Mouse (Mus musculus) midbrain, embryonic 15.5 days (tissue): ENCODE data around the gene Mtr. TPM values are rescaled to one million over a fixed set of nuclear protein-coding genes. Genes with fewer than 3 reads are reported as not detected.

Experiments used
- ATAC-seq: fragments of 200-750 bp; cut with Nextera tagmentation; replicated peaks from 2 replicates; pipeline ENCODE4 v1.8.0; 2017; ENCODE audit warnings: moderate TSS enrichment
- H3K27ac ChIP-seq: fragments of 300-500 bp; sonication (generic); 2 replicates; pipeline ENCODE4 v1.5.1; 2015; ENCODE audit warnings: mild to moderate bottlenecking, inconsistent platforms
- H3K27me3 ChIP-seq: fragments of 300-500 bp; sonication (generic); replicated peaks from 2 replicates; pipeline ENCODE4 v1.6.1; 2015; ENCODE audit warnings: inconsistent platforms
- H3K36me3 ChIP-seq: fragments of 300-500 bp; sonication (generic); replicated peaks from 2 replicates; pipeline ENCODE4 v1.6.1; 2015; ENCODE audit warnings: inconsistent platforms
- H3K4me1 ChIP-seq: fragments of 300-500 bp; sonication (generic); 2 replicates; pipeline ENCODE4 v1.6.1; 2015; ENCODE audit warnings: inconsistent platforms
- H3K4me2 ChIP-seq: fragments of 300-500 bp; sonication (generic); 2 replicates; pipeline ENCODE4 v1.6.1; 2015; ENCODE audit warnings: inconsistent platforms, mild to moderate bottlenecking, moderate library complexity
- H3K4me3 ChIP-seq: fragments of 300-500 bp; sonication (generic); 2 replicates; pipeline ENCODE4 v1.5.1; 2015; ENCODE audit warnings: mild to moderate bottlenecking, inconsistent platforms
- H3K9ac ChIP-seq: fragments of 300-500 bp; sonication (generic); 2 replicates; pipeline ENCODE4 v1.6.1; 2015; ENCODE audit warnings: mild to moderate bottlenecking, inconsistent platforms
- H3K9me3 ChIP-seq: fragments of 300-500 bp; sonication (generic); 2 replicates; pipeline ENCODE4 v1.6.1; 2016; ENCODE audit warnings: inconsistent platforms
- WGBS: fragments of 180-500 bp; shearing (Covaris S2); methylation state at CpG from one replicate; pipeline ENCODE4 v1.1.7; 2015; ENCODE audit warnings: mixed read lengths; 5-methylcytosine and 5-hydroxymethylcytosine counted together
- polyA plus RNA-seq: library from polyadenylated mRNA; unstranded; fragments of >200 nt; fragmentation: Nextera tagmentation; extraction: Ambion mirVana; gene quantifications from 2 replicates; pipeline ENCODE4 v1.2.1, GENCODE M21; 2015

The Mtr gene
- polyA plus RNA-seq, 1 experiment from 2014 or later, result 3.8 TPM

GRCm38 (mm10) chr13:12227606-12228005, 30.3 kb downstream of the Mtr start:
- Histone ChIP-seq H3K4me2 (no peak overlapping the region), H3K9ac (no peak overlapping the region), H3K36me3 (peaks cover 21% of the 10 kb centered on the region), H3K9me3 (no peaks in the 10 kb centered on the region), H3K27me3 (no peaks in the 10 kb centered on the region), H3K27ac (no peak overlapping the region), H3K4me3 (no peak overlapping the region), H3K4me1 (no peaks in the 10 kb centered on the region)
- 88% methylated on average over 5 of the region's 5 CpGs for WGBS
- no peak for ATAC-seq

GRCm38 (mm10) chr13:12218603-12219002, 39.3 kb downstream of the Mtr start:
- Histone ChIP-seq H3K27ac (no peak overlapping the region), H3K4me2 (no peak overlapping the region), H3K9ac (no peak overlapping the region), H3K4me3 (no peak overlapping the region), H3K9me3 (no peaks in the 10 kb centered on the region), H3K4me1 (no peaks in the 10 kb centered on the region), H3K27me3 (no peaks in the 10 kb centered on the region), H3K36me3 (0 out of 2 replicates have a peak, but pooled peaks cover 13% of the 10 kb centered on the region)
- ATAC-seq, result no peak
- 93% methylated on average over 14 of the region's 14 CpGs for WGBS

GRCm38 (mm10) chr13:12214922-12215321, 43.0 kb downstream of the Mtr start:
- no peak overlapping the region for H3K27ac ChIP-seq
- H3K27me3 ChIP-seq, result no peaks in the 10 kb centered on the region
- H3K4me2 ChIP-seq, result no peak overlapping the region
- H3K4me3 ChIP-seq, result no peak overlapping the region
- H3K4me1 ChIP-seq, result no peaks in the 10 kb centered on the region
- H3K9me3 ChIP-seq, result no peaks in the 10 kb centered on the region
- 0 out of 2 replicates have a peak, but pooled peaks cover 12% of the 10 kb centered on the region for H3K36me3 ChIP-seq
- no peak for ATAC-seq
- WGBS, result 89% methylated on average over 5 of the region's 5 CpGs
- no peak overlapping the region for H3K9ac ChIP-seq

- H3K4me3 ChIP-seq, result no peak overlapping the region
- H3K36me3 ChIP-seq, result 0 out of 2 replicates have a peak, but pooled peaks cover 6% of the 10 kb centered on the region
- H3K9me3 ChIP-seq, result no peaks in the 10 kb centered on the region
- no peak overlapping the region for H3K9ac ChIP-seq
- H3K27me3 ChIP-seq, result no peaks in the 10 kb centered on the region
- no peaks in the 10 kb centered on the region for H3K4me1 ChIP-seq
- H3K4me2 ChIP-seq, result no peak overlapping the region
- H3K27ac ChIP-seq, result no peak overlapping the region
- ATAC-seq, result no peak
- WGBS, result 68% methylated on average over 2 of the region's 2 CpGs
Observed at GRCm38 (mm10) chr13:12211058-12211457, 46.9 kb downstream of the Mtr start.

GRCm38 (mm10) chr13:12210023-12210762, 47.7 kb downstream of the Mtr start:
- no peaks in the 10 kb centered on the region for H3K4me1 ChIP-seq
- no peaks in the 10 kb centered on the region for H3K9me3 ChIP-seq
- H3K4me3 ChIP-seq, result no peak overlapping the region
- H3K27me3 ChIP-seq, result no peaks in the 10 kb centered on the region
- ATAC-seq, result 0 out of 2 replicates have a peak, but pooled peaks have one; percentile 17
- no peak overlapping the region for H3K4me2 ChIP-seq
- H3K27ac ChIP-seq, result no peak overlapping the region
- 0 out of 2 replicates have a peak, but pooled peaks cover 6% of the 10 kb centered on the region for H3K36me3 ChIP-seq
- H3K9ac ChIP-seq, result no peak overlapping the region
- 80% methylated on average over 10 of the region's 10 CpGs for WGBS

GRCm38 (mm10) chr13:12200372-12200771, 57.5 kb downstream of the Mtr start:
- WGBS, result 87% methylated on average over 5 of the region's 5 CpGs
- Histone ChIP-seq H3K4me3 (no peak overlapping the region), H3K9me3 (no peaks in the 10 kb centered on the region), H3K27ac (no peak overlapping the region), H3K4me1 (no peaks in the 10 kb centered on the region), H3K9ac (no peak overlapping the region), H3K36me3 (no peaks in the 10 kb centered on the region), H3K27me3 (no peaks in the 10 kb centered on the region), H3K4me2 (no peak overlapping the region)
- no peak for ATAC-seq

GRCm38 (mm10) chr13:12198486-12198885, 59.4 kb downstream of the Mtr start:
- ATAC-seq, result no peak
- no peak overlapping the region for H3K27ac ChIP-seq
- H3K9me3 ChIP-seq, result no peaks in the 10 kb centered on the region
- no peak overlapping the region for H3K9ac ChIP-seq
- WGBS, result 98% methylated on average over 2 of the region's 2 CpGs
- H3K4me1 ChIP-seq, result no peaks in the 10 kb centered on the region
- no peak overlapping the region for H3K4me2 ChIP-seq
- no peaks in the 10 kb centered on the region for H3K36me3 ChIP-seq
- H3K4me3 ChIP-seq, result no peak overlapping the region
- H3K27me3 ChIP-seq, result no peaks in the 10 kb centered on the region

GRCm38 (mm10) chr13:12196861-12197260, 61.1 kb downstream of the Mtr start:
- Histone ChIP-seq H3K4me3 (no peak overlapping the region), H3K9ac (no peak overlapping the region), H3K4me1 (no peaks in the 10 kb centered on the region), H3K9me3 (no peaks in the 10 kb centered on the region), H3K27me3 (no peaks in the 10 kb centered on the region), H3K27ac (no peak overlapping the region), H3K36me3 (no peaks in the 10 kb centered on the region), H3K4me2 (no peak overlapping the region)
- 92% methylated on average over 4 of the region's 4 CpGs for WGBS
- ATAC-seq, result no peak

- 98% methylated on average over 3 of the region's 3 CpGs for WGBS
- Histone ChIP-seq H3K4me2 (no peak overlapping the region), H3K4me3 (no peak overlapping the region), H3K4me1 (no peaks in the 10 kb centered on the region), H3K27ac (no peak overlapping the region), H3K27me3 (no peaks in the 10 kb centered on the region), H3K36me3 (no peaks in the 10 kb centered on the region), H3K9me3 (no peaks in the 10 kb centered on the region), H3K9ac (no peak overlapping the region)
- no peak; the same call in 1 of the 2 replicates for ATAC-seq
Observed at GRCm38 (mm10) chr13:12196012-12196411, 61.9 kb downstream of the Mtr start.

- Histone ChIP-seq H3K4me1 (no peaks in the 10 kb centered on the region), H3K9me3 (no peaks in the 10 kb centered on the region), H3K4me2 (no peak overlapping the region), H3K27me3 (no peaks in the 10 kb centered on the region), H3K36me3 (no peaks in the 10 kb centered on the region), H3K9ac (no peak overlapping the region), H3K27ac (no peak overlapping the region), H3K4me3 (no peak overlapping the region)
- WGBS, result 90% methylated on average over 12 of the region's 12 CpGs
- ATAC-seq, result no peak
Observed at GRCm38 (mm10) chr13:12194942-12195662, 62.8 kb downstream of the Mtr start.

- 97% methylated on average over 11 of the region's 11 CpGs for WGBS
- no peak for ATAC-seq
Observed at GRCm38 (mm10) chr13:12189219-12189618, 68.7 kb downstream of the Mtr start.

GRCm38 (mm10) chr13:12188804-12189203, 69.1 kb downstream of the Mtr start:
- Histone ChIP-seq H3K27me3 (no peaks in the 10 kb centered on the region), H3K4me3 (no peak overlapping the region), H3K4me2 (no peak overlapping the region), H3K36me3 (no peaks in the 10 kb centered on the region), H3K9me3 (no peaks in the 10 kb centered on the region), H3K9ac (no peak overlapping the region), H3K4me1 (no peaks in the 10 kb centered on the region), H3K27ac (no peak overlapping the region)
- WGBS, result 88% methylated on average over 11 of the region's 11 CpGs
- ATAC-seq, result no peak

More at GRCm38 (mm10) chr13:12189219-12189618, 68.7 kb downstream of the Mtr start:
- Histone ChIP-seq H3K4me2 (no peak overlapping the region), H3K9ac (no peak overlapping the region), H3K36me3 (no peaks in the 10 kb centered on the region), H3K9me3 (no peaks in the 10 kb centered on the region), H3K4me3 (no peak overlapping the region), H3K27ac (no peak overlapping the region), H3K27me3 (no peaks in the 10 kb centered on the region), H3K4me1 (no peaks in the 10 kb centered on the region)
